Mouse (Mus musculus): Measurements from ENCODE around the gene Fam173a. TPM values are rescaled to one million over a fixed set of nuclear protein-coding genes. Genes with fewer than 3 reads are reported as not detected.
"Not testable (repeated sequence)": the region's sequence is repeated elsewhere in the genome, so short reads cannot be mapped to it uniquely, and the experiment has no call there.

Fam173a gene
- polyA plus RNA-seq, 1 experiment from 2014 or later: 58.4 TPM

DNA sequence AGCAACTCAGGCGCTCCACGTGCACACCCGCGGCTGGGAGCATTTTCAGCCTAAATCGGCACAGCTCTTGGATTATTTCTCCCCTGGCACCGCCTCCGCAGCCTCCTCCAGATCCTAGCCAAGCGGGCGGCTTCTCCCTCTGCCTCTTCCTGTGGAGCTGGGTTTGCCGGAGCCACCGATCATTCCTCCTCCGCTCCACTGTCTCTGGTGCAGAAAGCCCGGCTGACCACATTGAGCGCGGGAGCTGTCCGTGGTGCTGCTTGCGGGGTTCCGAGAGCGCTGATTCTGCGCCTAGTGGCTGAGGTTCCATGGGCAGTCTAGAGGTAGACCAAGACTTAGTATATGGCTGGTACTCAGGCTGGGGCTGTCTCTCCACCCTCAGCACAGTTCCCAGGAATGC lies 20.8 kb upstream of the Fam173a start:
- no peak overlapping the region for H3K4me3 ChIP-seq (ENCODE audit: low read depth, low read length)
- H3K4me2 ChIP-seq (ENCODE audit: low read depth, low read length): no peak overlapping the region

DNA sequence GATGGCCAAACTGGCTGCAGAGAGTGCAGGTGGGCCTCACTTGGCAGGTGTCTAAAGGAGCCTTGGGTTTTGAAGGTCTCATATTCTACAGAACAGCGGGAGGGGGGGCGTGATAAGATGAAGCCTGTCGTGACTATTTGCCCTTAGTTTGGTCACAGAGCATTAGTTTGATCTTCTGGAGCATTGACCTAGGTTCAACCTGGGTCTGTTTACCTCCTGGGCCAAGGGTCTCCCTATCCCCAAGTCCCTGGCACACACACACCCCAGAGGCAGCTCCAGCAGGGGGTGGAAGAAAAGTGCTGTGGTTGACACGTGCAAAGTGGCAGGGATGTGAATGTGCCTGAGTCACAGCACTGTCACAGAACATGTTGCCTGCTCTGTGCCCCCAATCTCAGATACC lies 18.2 kb upstream of the Fam173a start:
- DNase-seq (ENCODE audit: low spot score): no peak
- Histone ChIP-seq H3K4me2 (ENCODE audit: low read depth, low read length) (no peak overlapping the region), H3K4me1 (ENCODE audit: control insufficient read depth, insufficient read depth, low read length) (no peaks in the 10 kb centered on the region; the same call in 1 of the 2 replicates)

More for the DNA sequence above, 20.8 kb upstream of the Fam173a start:
- WGBS: 4% methylated on average over 20 of the region's 20 CpGs
- no peaks in the 10 kb centered on the region for H3K9me3 ChIP-seq (replicated peaks; ENCODE audit: control insufficient read depth, low read length)
- H3K36me3 ChIP-seq (replicated peaks; ENCODE audit: control insufficient read depth, insufficient read depth, low read depth, low read length): no peaks in the 10 kb centered on the region
- ATAC-seq (replicated peaks; ENCODE audit: insufficient number of reproducible peaks, low FRiP score, low TSS enrichment, low read depth): no peak
- no peak overlapping the region for H3K27ac ChIP-seq (replicated peaks; ENCODE audit: low read depth, low read length)
- peaks cover 19% of the 10 kb centered on the region for H3K27me3 ChIP-seq (ENCODE audit: control insufficient read depth, insufficient read depth, low read length)
- H3K4me1 ChIP-seq (ENCODE audit: control insufficient read depth, insufficient read depth, low read length): no peaks in the 10 kb centered on the region; the same call in 1 of the 2 replicates
- H3K9ac ChIP-seq (replicated peaks; ENCODE audit: low read length): no peak overlapping the region
- peak; percentile 93 for DNase-seq (ENCODE audit: low spot score)

DNA sequence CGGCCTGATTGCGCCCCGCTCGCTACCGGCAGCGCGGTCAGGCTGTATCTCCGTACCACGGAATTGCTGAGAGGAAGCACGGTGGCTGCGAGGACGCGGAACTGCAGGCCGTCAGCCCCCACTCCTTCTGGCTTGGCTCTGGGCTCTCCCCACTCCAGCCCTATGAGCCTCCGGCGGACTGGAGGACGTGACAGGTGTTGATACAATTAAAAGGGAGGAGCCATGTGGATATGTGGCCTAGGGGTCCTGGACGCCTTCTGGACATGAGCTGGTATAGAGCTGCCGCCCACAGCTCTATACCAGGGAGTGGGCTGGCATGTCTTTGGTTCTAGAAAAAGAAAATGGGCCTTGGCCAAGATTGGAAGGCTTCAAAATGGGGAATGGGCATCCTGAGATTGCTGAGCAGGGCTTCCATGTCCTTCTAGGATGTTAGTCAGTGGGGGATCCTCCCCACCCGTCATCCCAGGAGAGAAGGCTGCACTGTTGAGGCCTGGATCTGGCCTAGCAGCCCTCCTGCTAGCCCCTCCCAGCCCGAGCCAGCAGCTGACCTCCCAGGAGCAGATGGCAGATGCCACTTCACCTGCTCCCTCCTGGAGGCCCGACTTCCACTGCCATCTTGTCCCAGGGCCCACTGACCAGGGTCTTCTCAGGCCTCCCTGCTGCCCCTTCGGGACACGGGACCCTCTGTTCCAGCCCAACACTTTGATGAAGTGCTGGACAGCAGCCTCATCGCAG lies 17.1 kb upstream of the Fam173a start:
- ATAC-seq (replicated peaks; ENCODE audit: insufficient number of reproducible peaks, low FRiP score, low TSS enrichment, low read depth): peak; percentile 46
- peaks cover 14% of the 10 kb centered on the region for H3K27me3 ChIP-seq (ENCODE audit: control insufficient read depth, insufficient read depth, low read length)
- peak overlapping the region; percentile 31; the same call in 1 of the 2 replicates for H3K27ac ChIP-seq (replicated peaks; ENCODE audit: low read depth, low read length)
- H3K4me2 ChIP-seq (ENCODE audit: low read depth, low read length): peak overlapping the region; percentile 97
- peak overlapping the region; percentile 76 for H3K9ac ChIP-seq (replicated peaks; ENCODE audit: low read length)
- no peaks in the 10 kb centered on the region; the same call in 1 of the 2 replicates for H3K4me1 ChIP-seq (ENCODE audit: control insufficient read depth, insufficient read depth, low read length)
- DNase-seq (ENCODE audit: low spot score): no peak
- H3K9me3 ChIP-seq (replicated peaks; ENCODE audit: control insufficient read depth, low read length): no peaks in the 10 kb centered on the region
- H3K36me3 ChIP-seq (replicated peaks; ENCODE audit: control insufficient read depth, insufficient read depth, low read depth, low read length): no peaks in the 10 kb centered on the region
- 10% methylated on average over 24 of the region's 25 CpGs for WGBS
- H3K4me3 ChIP-seq (ENCODE audit: low read depth, low read length): peak overlapping the region; percentile 71

More for the DNA sequence above, 18.2 kb upstream of the Fam173a start:
- 74% methylated on average over 4 of the region's 4 CpGs for WGBS
- H3K27me3 ChIP-seq (ENCODE audit: control insufficient read depth, insufficient read depth, low read length): peaks cover 14% of the 10 kb centered on the region
- no peak for ATAC-seq (replicated peaks; ENCODE audit: insufficient number of reproducible peaks, low FRiP score, low TSS enrichment, low read depth)
- no peaks in the 10 kb centered on the region for H3K36me3 ChIP-seq (replicated peaks; ENCODE audit: control insufficient read depth, insufficient read depth, low read depth, low read length)
- no peak overlapping the region for H3K9ac ChIP-seq (replicated peaks; ENCODE audit: low read length)
- no peak overlapping the region for H3K27ac ChIP-seq (replicated peaks; ENCODE audit: low read depth, low read length)
- no peak overlapping the region for H3K4me3 ChIP-seq (ENCODE audit: low read depth, low read length)
- no peaks in the 10 kb centered on the region for H3K9me3 ChIP-seq (replicated peaks; ENCODE audit: control insufficient read depth, low read length)

GRCm38 (mm10) chr17:25808789-25809605 lies 16.3 kb upstream of the Fam173a start, which contains the start of gene Fbxl16:
TSS of gene Fbxl16 (plus strand) at chr17:25809085.
- H3K27me3 ChIP-seq (ENCODE audit: control insufficient read depth, insufficient read depth, low read length): peaks cover 14% of the 10 kb centered on the region
- DNase-seq (ENCODE audit: low spot score) (peak; percentile 89), ATAC-seq (replicated peaks; ENCODE audit: insufficient number of reproducible peaks, low FRiP score, low TSS enrichment, low read depth) (peak; percentile 71)
- peak within 1 kb of the TSS; percentile 76 for H3K9ac ChIP-seq (replicated peaks; ENCODE audit: low read length)
- H3K36me3 ChIP-seq (replicated peaks; ENCODE audit: control insufficient read depth, insufficient read depth, low read depth, low read length): no peaks in the 10 kb centered on the region
- H3K4me1 ChIP-seq (ENCODE audit: control insufficient read depth, insufficient read depth, low read length): no peaks in the 10 kb centered on the region; the same call in 1 of the 2 replicates
- H3K4me3 ChIP-seq (ENCODE audit: low read depth, low read length): peak within 1 kb of the TSS; percentile 71
- H3K9me3 ChIP-seq (replicated peaks; ENCODE audit: control insufficient read depth, low read length): no peaks in the 10 kb centered on the region
- H3K4me2 ChIP-seq (ENCODE audit: low read depth, low read length): peak within 1 kb of the TSS; percentile 97
- WGBS: under 1% methylated on average over 76 of the region's 100 CpGs
- H3K27ac ChIP-seq (replicated peaks; ENCODE audit: low read depth, low read length): peak within 1 kb of the TSS; percentile 41

DNA sequence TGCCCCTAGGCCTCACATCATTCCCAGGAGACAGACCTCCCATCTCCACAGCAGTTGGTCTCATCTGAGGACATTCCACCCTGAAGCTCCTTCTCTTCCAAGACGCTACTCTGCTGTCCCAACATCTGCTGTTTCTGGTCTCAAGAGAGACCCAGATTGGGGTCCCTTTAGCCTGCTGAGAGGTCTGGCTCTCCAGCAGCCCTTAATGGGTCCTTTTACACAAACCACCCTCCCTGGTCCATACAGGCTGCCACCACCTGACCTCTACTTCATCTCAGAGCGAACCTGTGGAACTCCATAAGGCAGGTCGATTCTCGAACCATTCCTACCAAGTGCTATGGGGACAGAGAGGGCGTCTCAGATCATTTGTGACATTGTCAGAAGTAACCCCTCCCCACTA lies 15.3 kb upstream of the Fam173a start:
- no peak overlapping the region for H3K4me3 ChIP-seq (ENCODE audit: low read depth, low read length)
- no peaks in the 10 kb centered on the region; the same call in 1 of the 2 replicates for H3K4me1 ChIP-seq (ENCODE audit: control insufficient read depth, insufficient read depth, low read length)
- H3K27ac ChIP-seq (replicated peaks; ENCODE audit: low read depth, low read length): 0 out of 2 replicates have a peak overlapping the region, but pooled peaks have one; percentile 41
- ATAC-seq (replicated peaks; ENCODE audit: insufficient number of reproducible peaks, low FRiP score, low TSS enrichment, low read depth) (no peak), DNase-seq (ENCODE audit: low spot score) (no peak)
- H3K9ac ChIP-seq (replicated peaks; ENCODE audit: low read length): no peak overlapping the region
- H3K9me3 ChIP-seq (replicated peaks; ENCODE audit: control insufficient read depth, low read length): no peaks in the 10 kb centered on the region
- 36% methylated on average over 5 of the region's 5 CpGs for WGBS
- H3K27me3 ChIP-seq (ENCODE audit: control insufficient read depth, insufficient read depth, low read length): peaks cover 14% of the 10 kb centered on the region
- H3K36me3 ChIP-seq (replicated peaks; ENCODE audit: control insufficient read depth, insufficient read depth, low read depth, low read length): no peaks in the 10 kb centered on the region
- peak overlapping the region; percentile 97; the same call in 1 of the 2 replicates for H3K4me2 ChIP-seq (ENCODE audit: low read depth, low read length)

GRCm38 (mm10) chr17:25807452-25807851 lies 14.8 kb upstream of the Fam173a start:
- H3K9ac ChIP-seq (replicated peaks; ENCODE audit: low read length); H3K36me3 ChIP-seq (replicated peaks; ENCODE audit: control insufficient read depth, insufficient read depth, low read depth, low read length); H3K4me1 ChIP-seq (ENCODE audit: control insufficient read depth, insufficient read depth, low read length); H3K4me2 ChIP-seq (ENCODE audit: low read depth, low read length); H3K9me3 ChIP-seq (replicated peaks; ENCODE audit: control insufficient read depth, low read length); ATAC-seq (replicated peaks; ENCODE audit: insufficient number of reproducible peaks, low FRiP score, low TSS enrichment, low read depth); H3K4me3 ChIP-seq (ENCODE audit: low read depth, low read length); DNase-seq (ENCODE audit: low spot score); H3K27ac ChIP-seq (replicated peaks; ENCODE audit: low read depth, low read length): not testable (repeated sequence)
- WGBS: 56% methylated on average over 2 of the region's 2 CpGs
- peaks cover 14% of the 10 kb centered on the region for H3K27me3 ChIP-seq (ENCODE audit: control insufficient read depth, insufficient read depth, low read length)

- H3K4me3 ChIP-seq (ENCODE audit: low read depth, low read length): no peak overlapping the region
- no peak overlapping the region for H3K9ac ChIP-seq (replicated peaks; ENCODE audit: low read length)
- H3K36me3 ChIP-seq (replicated peaks; ENCODE audit: control insufficient read depth, insufficient read depth, low read depth, low read length): no peaks in the 10 kb centered on the region
- H3K4me2 ChIP-seq (ENCODE audit: low read depth, low read length): no peak overlapping the region
- ATAC-seq (replicated peaks; ENCODE audit: insufficient number of reproducible peaks, low FRiP score, low TSS enrichment, low read depth) (no peak), DNase-seq (ENCODE audit: low spot score) (no peak)
- H3K27me3 ChIP-seq (ENCODE audit: control insufficient read depth, insufficient read depth, low read length): peaks cover 14% of the 10 kb centered on the region
- no peak overlapping the region for H3K27ac ChIP-seq (replicated peaks; ENCODE audit: low read depth, low read length)
- H3K9me3 ChIP-seq (replicated peaks; ENCODE audit: control insufficient read depth, low read length): no peaks in the 10 kb centered on the region
- no peaks in the 10 kb centered on the region; the same call in 1 of the 2 replicates for H3K4me1 ChIP-seq (ENCODE audit: control insufficient read depth, insufficient read depth, low read length)
- WGBS: 81% methylated on average over 4 of the region's 4 CpGs
These were observed 13.8 kb upstream of the Fam173a start for GRCm38 (mm10) chr17:25806507-25806906.
